Mouse (Mus musculus): ENCODE data around the gene Sugct.

DNA sequence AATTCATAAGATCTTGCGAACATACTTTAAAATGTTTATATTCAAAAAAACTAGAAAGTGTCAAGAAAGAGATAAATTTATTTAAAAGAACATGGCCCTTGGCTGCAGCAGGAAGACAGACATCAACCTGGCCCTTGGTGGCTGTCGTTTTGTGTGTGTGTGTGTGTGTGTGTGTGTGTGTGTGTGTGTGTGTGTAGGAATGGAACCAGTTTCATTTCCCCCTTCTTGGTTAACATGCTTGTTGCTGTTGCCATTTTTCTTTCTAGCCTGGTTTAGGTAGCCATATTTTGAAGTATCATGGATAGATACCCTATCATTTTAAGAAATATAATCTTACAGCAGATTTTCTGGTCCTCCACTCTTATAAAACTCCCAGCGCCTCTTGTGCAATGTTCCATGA is 136.0 kb downstream of the Sugct start:
- TF ChIP-seq GATA1 (IDR thresholded peaks at IDR 0.05; ENCODE audit: borderline replicate concordance, low read length): no peak
- TF ChIP-seq FLI1 (IDR thresholded peaks at IDR 0.05; ENCODE audit: low read length): no peak
